Mouse (Mus musculus) ZHBTc4 (cell line): ENCODE measurements around the gene Ccl3.

ENCODE experiments used
- DNase-seq: peaks from one replicate; pipeline ENCODE4 v3.0.0-alpha.2; 2011; ENCODE audit warnings: low read depth, low spot score

Ccl3 gene

GRCm38 (mm10) chr11:83649305-83649841 is at the start of gene Ccl3:
Ccl3 (minus strand) TSS chr11:83649355.
- no peak for DNase-seq

- DNase-seq, result no peak
Measured at GRCm38 (mm10) chr11:83692008-83692407, 42.9 kb upstream of the Ccl3 start.

DNA sequence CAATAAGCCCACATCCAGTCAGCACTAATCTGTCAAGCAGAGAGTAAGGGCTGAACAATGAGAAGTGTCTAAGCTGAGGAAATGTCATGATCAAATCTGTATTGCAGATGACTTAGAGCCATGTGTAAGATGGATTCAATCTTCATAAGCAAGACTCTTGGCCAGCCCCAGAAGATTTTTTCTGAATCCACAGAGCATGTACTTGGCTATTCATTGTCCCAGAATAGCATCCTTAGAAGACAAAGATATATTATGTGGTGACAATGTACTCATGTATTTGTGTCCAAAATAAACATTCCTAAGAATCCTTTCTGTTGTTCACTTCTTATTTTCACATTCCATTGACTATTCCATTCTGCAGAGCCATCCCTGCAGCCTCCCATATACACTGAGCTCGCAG is 40.8 kb upstream of the Ccl3 start:
- no peak for DNase-seq

- DNase-seq, result no peak
Measured at GRCm38 (mm10) chr11:83675665-83676064, 26.5 kb upstream of the Ccl3 start.

- DNase-seq, result no peak
Measured at GRCm38 (mm10) chr11:83671743-83672142, 22.6 kb upstream of the Ccl3 start.

- no peak for DNase-seq
Measured at GRCm38 (mm10) chr11:83663532-83663931, 14.4 kb upstream of the Ccl3 start.

GRCm38 (mm10) chr11:83662204-83662603 is 13.0 kb upstream of the Ccl3 start, which contains the start of gene Ccl4:
Ccl4 (plus strand) TSS chr11:83662584.
- DNase-seq, result no peak

DNA sequence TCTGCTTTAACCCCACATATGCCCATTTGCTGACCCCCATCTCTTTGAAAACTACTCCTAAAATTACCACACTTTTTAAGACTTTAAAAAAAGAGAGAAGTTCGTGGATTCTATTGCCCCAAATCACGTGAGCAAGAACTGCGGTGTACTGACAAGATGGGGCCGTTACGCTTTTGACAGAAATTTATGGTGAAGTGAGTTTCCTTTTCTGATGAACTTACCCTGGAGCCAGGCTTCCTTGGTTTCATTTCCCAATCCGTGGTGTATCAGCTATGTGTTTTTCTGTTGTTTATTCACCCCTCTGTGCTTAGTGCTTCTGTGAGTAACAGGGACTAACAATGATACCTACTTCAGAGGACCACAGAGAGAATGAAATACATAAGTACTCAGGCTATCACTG is 9.6 kb upstream of the Ccl3 start:
- no peak for DNase-seq

DNA sequence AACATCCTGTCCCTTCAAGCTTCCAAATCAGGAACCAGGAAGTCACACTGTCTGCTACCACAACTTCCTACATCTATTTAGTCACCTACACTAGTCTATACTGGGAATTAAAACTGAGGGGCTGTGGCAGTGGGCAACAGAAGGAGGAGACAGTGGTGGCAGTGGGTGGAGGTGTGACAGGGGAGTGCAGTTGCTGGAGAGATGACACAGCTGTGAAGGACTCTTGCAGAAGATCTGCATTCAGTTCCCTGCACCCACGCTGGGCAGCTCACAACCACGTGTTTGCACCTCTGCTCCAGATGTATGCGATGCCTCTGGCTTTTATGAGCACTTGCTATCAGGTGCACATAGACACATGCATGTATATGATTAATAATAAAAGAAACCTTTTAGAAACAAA is 8.4 kb upstream of the Ccl3 start:
- DNase-seq, result no peak

DNA sequence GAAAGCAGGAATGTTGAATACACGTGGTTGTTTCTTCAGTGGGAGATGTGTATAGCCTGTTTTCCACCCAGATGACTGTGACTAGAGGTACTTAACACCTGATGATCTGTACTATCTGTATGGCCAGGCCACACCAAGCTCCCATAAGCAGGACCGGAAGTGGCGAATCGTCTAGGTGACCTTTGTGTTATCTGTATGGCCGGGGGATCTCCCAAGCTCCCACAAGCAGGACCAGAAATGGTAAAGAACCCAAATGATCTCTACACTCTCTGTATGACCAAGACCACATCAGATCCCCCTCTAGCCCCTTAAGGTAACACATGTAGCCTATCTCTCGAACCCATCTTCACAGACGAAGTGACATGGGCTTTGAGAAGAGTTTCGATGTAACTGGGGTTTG is 5.5 kb upstream of the Ccl3 start:
- no peak for DNase-seq

GRCm38 (mm10) chr11:83646356-83647149 is 2.6 kb downstream of the Ccl3 start:
- DNase-seq, result no peak

DNA sequence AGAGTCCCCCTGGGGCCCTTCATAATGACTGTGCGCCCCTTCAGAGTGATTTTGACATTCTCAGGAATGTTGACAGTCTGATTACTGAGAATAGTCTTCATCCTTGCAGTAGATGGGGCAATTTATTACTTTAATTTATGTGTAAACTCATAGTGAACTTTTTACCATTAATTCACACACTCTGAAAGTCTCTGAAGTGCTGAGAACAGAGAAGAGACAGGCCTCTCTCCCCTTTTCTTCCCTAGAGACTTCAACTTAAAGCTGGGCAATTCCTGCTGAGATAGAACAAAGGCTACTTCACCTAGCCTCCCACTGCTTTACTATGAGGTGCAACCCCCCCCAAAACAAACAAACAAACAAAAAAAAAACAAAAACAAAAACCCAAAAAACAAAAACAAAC is 3.6 kb downstream of the Ccl3 start, which contains the start of gene Rpl9-ps1:
Rpl9-ps1 (minus strand) TSS at position 101 of the 400 bp plus-strand sequence.
- no peak for DNase-seq

DNA sequence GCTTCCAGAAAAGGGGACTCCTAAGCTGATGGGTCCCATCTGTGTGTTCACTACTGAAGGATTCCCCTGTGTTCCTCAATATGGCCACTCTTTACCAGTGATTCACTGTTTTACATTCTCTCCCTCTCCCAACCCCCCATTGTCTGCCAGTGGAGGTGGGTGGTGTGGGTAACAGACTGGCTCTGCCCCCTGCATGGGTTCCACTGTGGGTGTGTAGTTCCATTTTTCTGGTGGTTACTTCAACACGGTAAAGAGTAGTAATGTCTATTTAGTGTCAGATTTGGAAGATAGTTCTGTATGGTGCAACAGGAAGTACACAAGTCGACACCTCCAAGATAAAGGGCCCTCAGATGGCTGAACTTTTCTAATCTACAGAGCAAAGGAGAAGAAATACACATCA is 7.9 kb downstream of the Ccl3 start:
- DNase-seq, result no peak

DNA sequence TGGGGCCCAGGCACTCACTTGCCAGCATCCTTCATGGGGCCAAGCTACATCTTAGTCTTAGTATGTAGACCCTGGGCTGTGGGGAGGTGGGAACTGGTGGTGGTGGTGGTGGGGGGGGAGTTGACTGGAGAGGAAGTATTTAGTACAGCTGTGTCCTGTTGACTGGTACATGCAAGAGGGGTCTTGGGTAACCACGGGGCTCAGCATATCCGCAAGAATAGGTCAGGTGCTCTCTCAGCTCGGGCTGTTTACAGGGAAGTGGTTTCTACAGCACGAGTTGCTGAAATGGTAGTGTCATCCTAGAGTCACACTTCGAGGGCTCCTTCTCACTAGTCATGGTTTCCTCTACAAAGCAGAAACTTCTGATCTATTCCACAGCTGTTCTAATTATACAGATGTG is 9.0 kb downstream of the Ccl3 start:
- no peak for DNase-seq

DNA sequence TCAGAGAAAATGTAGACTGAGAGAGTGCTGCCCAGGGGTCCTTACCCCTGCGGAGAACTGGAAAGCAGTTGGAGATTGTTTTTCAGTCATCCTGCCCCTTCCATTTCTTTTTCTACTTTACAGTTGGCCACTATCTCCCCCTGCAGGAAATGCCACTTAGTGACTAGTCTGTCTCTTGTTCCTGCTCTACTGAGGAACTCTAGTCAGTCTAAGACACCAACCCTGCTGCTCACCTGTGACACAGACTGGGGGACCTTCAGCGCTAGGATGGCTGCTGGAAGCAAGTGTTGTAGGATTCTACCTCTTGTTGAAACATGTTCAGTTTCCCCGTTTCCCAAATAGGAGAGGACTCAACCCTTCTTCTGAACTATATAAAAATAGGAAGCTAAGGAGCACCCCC is 9.6 kb downstream of the Ccl3 start:
- peak; percentile 10 for DNase-seq

GRCm38 (mm10) chr11:83638934-83639333 is 10.2 kb downstream of the Ccl3 start:
- no peak for DNase-seq

DNA sequence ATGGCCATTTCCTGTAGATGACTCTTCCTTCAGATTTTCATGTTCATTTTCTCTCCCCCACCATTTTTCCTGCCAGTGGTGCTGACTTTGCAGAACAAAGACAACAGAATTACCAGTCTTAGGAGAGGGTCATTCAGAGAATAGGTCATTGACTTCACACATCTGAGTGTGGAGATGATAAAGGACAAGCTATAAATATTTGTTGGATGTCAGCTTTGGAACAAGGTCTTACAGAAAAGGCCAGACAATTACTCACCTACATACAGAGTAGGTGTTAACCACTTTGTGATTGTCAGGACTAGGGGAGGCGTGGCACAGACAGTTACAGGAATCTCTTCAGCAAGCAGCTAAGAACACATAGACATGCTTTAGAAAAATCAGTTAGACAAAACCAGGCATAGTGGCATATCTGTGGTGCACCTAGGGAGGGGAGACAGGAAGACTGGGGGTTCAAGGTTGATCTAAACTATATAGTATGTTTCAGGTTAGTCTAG is 12.4 kb downstream of the Ccl3 start:
- no peak for DNase-seq

DNA sequence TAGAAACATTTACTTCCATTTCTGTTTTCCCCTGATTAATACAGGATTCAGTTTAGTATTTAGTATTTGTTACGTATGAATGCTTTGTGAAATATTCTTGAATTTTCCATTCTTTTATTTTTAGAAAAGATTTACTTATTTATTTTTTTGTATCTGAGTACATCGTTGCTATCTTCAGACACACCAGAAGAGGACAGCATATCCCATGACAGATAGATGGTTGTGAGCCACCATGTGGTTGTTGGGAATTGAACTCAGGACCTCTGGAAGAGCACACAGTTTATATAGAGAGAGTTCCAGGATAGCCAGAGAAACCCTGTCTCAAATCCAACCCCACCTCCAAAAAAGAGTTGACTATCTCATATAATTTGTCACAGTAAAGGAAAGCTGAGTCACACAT is 14.3 kb downstream of the Ccl3 start:
- no peak for DNase-seq

- no peak for DNase-seq
Measured at GRCm38 (mm10) chr11:83634425-83634824, 14.7 kb downstream of the Ccl3 start.

- DNase-seq, result no peak
Measured at GRCm38 (mm10) chr11:83632744-83633143, 16.4 kb downstream of the Ccl3 start.

GRCm38 (mm10) chr11:83631065-83631464 is 18.1 kb downstream of the Ccl3 start:
- no peak for DNase-seq

GRCm38 (mm10) chr11:83630630-83631029 is 18.5 kb downstream of the Ccl3 start:
- no peak for DNase-seq

- no peak for DNase-seq
Measured at GRCm38 (mm10) chr11:83628808-83629207, 20.3 kb downstream of the Ccl3 start.
